Mouse (Mus musculus) bone marrow macrophage, adult 2 months (primary cell): ENCODE measurements around the gene Gm20388.

Experiments used
- CTCF ChIP-seq: IDR thresholded peaks from 2 replicates; pipeline ENCODE4 v1.5.1; 2012; ENCODE audit warnings: low read depth, mild to moderate bottlenecking, low read length, moderate library complexity
- POLR2A ChIP-seq: IDR thresholded peaks from 2 replicates; pipeline ENCODE4 v1.6.1; 2012; ENCODE audit warnings: mild to moderate bottlenecking, low read depth, low read length, borderline replicate concordance

GRCm38 (mm10) chr8:121326164-121326910 lies 1415.7 kb downstream of the Gm20388 start:
- no peak for TF ChIP-seq CTCF
- TF ChIP-seq POLR2A, result no peak
